Mouse (Mus musculus): Measurements from ENCODE around the gene Dyrk1a.

GRCm38 (mm10) chr16:94567751-94568150, 2.1 kb upstream of the Dyrk1a start:
- TF ChIP-seq CTCF (IDR thresholded peaks at IDR 0.05; ENCODE audit: insufficient read depth, low read length), result no peak
- no peak for TF ChIP-seq POLR2A (IDR thresholded peaks at IDR 0.05; ENCODE audit: borderline replicate concordance, extremely low read depth, low read depth, low read length)

All from lung, adult 2 months (tissue).